Mouse (Mus musculus): ENCODE results near the gene Krt87. TPM values are rescaled to one million over a fixed set of nuclear protein-coding genes. Genes with fewer than 3 reads are reported as not detected.

Gene Krt87
- polyA plus RNA-seq, 1 experiment from 2014 or later: not detected

DNA sequence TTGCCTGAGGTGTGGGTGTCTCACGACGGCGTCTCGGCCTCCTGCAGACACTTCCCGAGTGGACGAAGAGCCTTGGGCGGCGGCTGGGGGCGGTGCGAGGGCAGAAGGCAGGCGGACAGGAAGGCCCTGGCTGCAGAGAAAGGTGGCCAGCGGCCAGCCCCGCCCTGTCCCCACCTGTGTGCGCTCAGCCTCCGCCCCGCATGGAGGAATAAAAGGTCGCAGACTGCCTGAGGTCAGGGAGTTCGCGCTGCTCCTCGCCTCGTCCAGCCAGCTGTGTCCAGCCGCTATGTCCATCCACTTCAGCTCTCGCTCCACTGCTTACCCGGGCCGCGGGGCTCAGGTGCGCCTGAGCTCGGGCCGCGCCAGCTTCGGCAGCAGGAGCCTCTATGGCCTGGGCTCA lies 26.4 kb downstream of the Krt87 start:
- H3K9ac ChIP-seq (ENCODE audit: low read length): peak overlapping the region; percentile 15
- peak overlapping the region; percentile 16 for H3K4me3 ChIP-seq (ENCODE audit: low read depth, low read length)
- H3K36me3 ChIP-seq (ENCODE audit: control insufficient read depth, insufficient read depth, low read length): no peaks in the 10 kb centered on the region
- H3K4me2 ChIP-seq (ENCODE audit: low read length): peak overlapping the region; percentile 44
- 15% methylated on average over 31 of the region's 31 CpGs for WGBS
- no peaks in the 10 kb centered on the region for H3K9me3 ChIP-seq (ENCODE audit: control insufficient read depth, low read length)
- DNase-seq (ENCODE audit: low spot score): peak; percentile 67
- H3K4me1 ChIP-seq (replicated peaks; ENCODE audit: control insufficient read depth, insufficient read depth, low read length): 0 out of 2 replicates have a peak, but pooled peaks cover 2% of the 10 kb centered on the region
- H3K27me3 ChIP-seq (replicated peaks; ENCODE audit: control insufficient read depth, insufficient read depth, low read length): peaks cover 8% of the 10 kb centered on the region; the same call in 1 of the 2 replicates
- peak overlapping the region; percentile 9 for H3K27ac ChIP-seq (ENCODE audit: low read depth)
- ATAC-seq (replicated peaks; ENCODE audit: low FRiP score, low TSS enrichment, low read depth): no peak; the same call in 1 of the 2 replicates

DNA sequence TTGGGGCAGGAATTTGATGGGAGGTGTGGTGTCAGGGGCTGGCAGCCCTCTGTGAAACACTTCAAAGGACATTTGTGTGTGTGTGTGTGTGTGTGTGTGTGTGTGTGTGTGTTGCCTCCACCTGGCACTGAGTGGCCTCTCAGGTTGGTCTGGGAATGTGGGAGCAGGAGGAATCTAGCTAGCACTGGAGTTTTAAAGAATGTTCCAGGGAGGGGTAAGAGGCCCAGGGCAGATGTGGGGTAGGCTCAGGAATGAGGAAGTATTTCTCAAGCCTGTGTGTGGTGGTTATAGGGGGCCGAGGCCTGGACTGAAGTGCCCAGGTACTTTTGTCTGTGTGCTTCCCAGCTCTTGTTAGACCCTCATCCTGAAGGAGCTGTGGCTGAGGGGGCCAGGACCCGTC lies 27.8 kb downstream of the Krt87 start, which contains the start of gene Krt7:
TSS of gene Krt7 (plus strand) at position 269 of the 400 bp plus-strand sequence.
- DNase-seq (ENCODE audit: low spot score) (no peak), ATAC-seq (replicated peaks; ENCODE audit: low FRiP score, low TSS enrichment, low read depth) (peak; percentile 37)
- H3K9me3 ChIP-seq (ENCODE audit: control insufficient read depth, low read length): no peaks in the 10 kb centered on the region
- peak within 1 kb of the TSS; percentile 44 for H3K4me2 ChIP-seq (ENCODE audit: low read length)
- H3K27ac ChIP-seq (ENCODE audit: low read depth): peak within 1 kb of the TSS; percentile 19
- H3K4me3 ChIP-seq (ENCODE audit: low read depth, low read length): peak within 1 kb of the TSS; percentile 16
- no peak within 1 kb of the TSS; the same call in 1 of the 2 replicates for H3K9ac ChIP-seq (ENCODE audit: low read length)
- 25% methylated on average over 2 of the region's 2 CpGs for whole genome bisulfite sequencing
- peaks cover 8% of the 10 kb centered on the region; the same call in 1 of the 2 replicates for H3K27me3 ChIP-seq (replicated peaks; ENCODE audit: control insufficient read depth, insufficient read depth, low read length)
- H3K4me1 ChIP-seq (replicated peaks; ENCODE audit: control insufficient read depth, insufficient read depth, low read length): 0 out of 2 replicates have a peak, but pooled peaks cover 2% of the 10 kb centered on the region
- no peaks in the 10 kb centered on the region for H3K36me3 ChIP-seq (ENCODE audit: control insufficient read depth, insufficient read depth, low read length)

DNA sequence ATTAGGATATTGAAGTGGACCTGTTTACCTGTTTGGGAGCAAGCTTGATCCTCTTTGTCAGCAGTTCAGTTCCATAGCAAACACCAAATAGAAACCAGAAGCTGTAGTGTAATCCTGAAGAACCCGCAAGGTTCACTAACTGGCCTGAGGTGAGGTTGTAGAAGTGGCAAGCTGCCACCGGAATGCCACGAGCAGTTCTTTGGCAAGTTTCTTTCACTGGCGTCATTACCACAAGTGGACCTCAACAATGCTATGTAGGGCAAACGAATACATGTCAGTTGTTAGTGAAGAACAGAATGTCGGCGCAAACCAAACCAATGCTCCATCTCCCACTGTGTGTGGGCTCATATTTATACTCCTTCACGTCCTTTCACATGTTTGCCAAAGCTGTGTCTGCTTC lies 40.3 kb downstream of the Krt87 start:
- Histone ChIP-seq H3K36me3 (ENCODE audit: control insufficient read depth, insufficient read depth, low read length) (no peaks in the 10 kb centered on the region), H3K27me3 (replicated peaks; ENCODE audit: control insufficient read depth, insufficient read depth, low read length) (no peaks in the 10 kb centered on the region), H3K27ac (ENCODE audit: low read depth) (no peak overlapping the region), H3K4me3 (ENCODE audit: low read depth, low read length) (no peak overlapping the region), H3K9me3 (ENCODE audit: control insufficient read depth, low read length) (no peaks in the 10 kb centered on the region), H3K9ac (ENCODE audit: low read length) (no peak overlapping the region), H3K4me1 (replicated peaks; ENCODE audit: control insufficient read depth, insufficient read depth, low read length) (no peaks in the 10 kb centered on the region), H3K4me2 (ENCODE audit: low read length) (no peak overlapping the region)
- no peak for DNase-seq (ENCODE audit: low spot score)
- 84% methylated on average over 8 of the region's 8 CpGs for WGBS
- ATAC-seq (replicated peaks; ENCODE audit: low FRiP score, low TSS enrichment, low read depth): no peak

DNA sequence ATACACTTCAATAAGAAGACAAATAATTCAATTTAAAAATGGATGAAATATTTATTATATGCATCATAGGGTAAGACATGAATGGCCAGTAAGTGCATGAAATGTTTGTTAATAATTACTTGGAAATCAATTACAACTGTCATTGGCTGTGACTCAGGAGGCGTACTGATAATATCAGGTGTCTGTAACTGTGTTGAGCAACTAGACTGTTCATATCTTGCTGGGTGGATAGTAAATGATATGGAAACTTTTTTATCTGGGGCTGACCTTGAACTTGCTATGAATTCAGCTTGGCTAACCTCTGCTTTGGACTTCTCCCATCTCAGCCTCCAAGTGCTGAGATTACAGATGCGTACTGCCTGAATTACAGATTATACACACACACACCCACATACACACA lies 40.9 kb downstream of the Krt87 start:
- DNase-seq (ENCODE audit: low spot score): no peak
- Histone ChIP-seq H3K9ac (ENCODE audit: low read length) (no peak overlapping the region), H3K27ac (ENCODE audit: low read depth) (no peak overlapping the region), H3K4me1 (replicated peaks; ENCODE audit: control insufficient read depth, insufficient read depth, low read length) (no peaks in the 10 kb centered on the region), H3K36me3 (ENCODE audit: control insufficient read depth, insufficient read depth, low read length) (no peaks in the 10 kb centered on the region), H3K4me3 (ENCODE audit: low read depth, low read length) (no peak overlapping the region), H3K9me3 (ENCODE audit: control insufficient read depth, low read length) (no peaks in the 10 kb centered on the region), H3K4me2 (ENCODE audit: low read length) (no peak overlapping the region), H3K27me3 (replicated peaks; ENCODE audit: control insufficient read depth, insufficient read depth, low read length) (no peaks in the 10 kb centered on the region)
- no peak for ATAC-seq (replicated peaks; ENCODE audit: low FRiP score, low TSS enrichment, low read depth)
- 76% methylated on average over 2 of the region's 2 CpGs for WGBS

DNA sequence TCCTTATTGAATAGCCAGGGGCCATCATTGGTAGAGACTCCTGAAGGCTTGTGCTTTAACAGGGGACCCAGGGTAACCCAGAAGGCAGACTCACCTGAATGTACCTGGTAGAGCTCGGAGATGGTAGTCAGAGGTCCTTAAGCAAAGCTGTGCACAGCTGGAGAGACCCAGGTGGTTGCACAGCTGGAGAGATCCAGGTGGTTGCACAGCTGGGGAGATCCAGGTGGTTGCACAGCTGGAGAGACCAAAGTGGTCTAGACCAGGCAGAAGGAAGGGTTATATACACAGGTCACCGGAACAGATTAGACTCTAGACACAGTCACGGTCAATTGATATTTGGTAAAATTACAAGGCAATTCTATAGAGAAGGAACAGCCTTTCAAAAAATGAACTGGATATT lies 41.7 kb downstream of the Krt87 start:
- H3K9me3 ChIP-seq (ENCODE audit: control insufficient read depth, low read length): no peaks in the 10 kb centered on the region
- H3K27me3 ChIP-seq (replicated peaks; ENCODE audit: control insufficient read depth, insufficient read depth, low read length): no peaks in the 10 kb centered on the region
- 70% methylated on average over 3 of the region's 3 CpGs for WGBS
- DNase-seq (ENCODE audit: low spot score): no peak
- no peak for ATAC-seq (replicated peaks; ENCODE audit: low FRiP score, low TSS enrichment, low read depth)
- no peaks in the 10 kb centered on the region for H3K4me1 ChIP-seq (replicated peaks; ENCODE audit: control insufficient read depth, insufficient read depth, low read length)
- H3K4me2 ChIP-seq (ENCODE audit: low read length): no peak overlapping the region
- H3K27ac ChIP-seq (ENCODE audit: low read depth): no peak overlapping the region
- H3K4me3 ChIP-seq (ENCODE audit: low read depth, low read length): no peak overlapping the region
- H3K9ac ChIP-seq (ENCODE audit: low read length): no peak overlapping the region
- H3K36me3 ChIP-seq (ENCODE audit: control insufficient read depth, insufficient read depth, low read length): no peaks in the 10 kb centered on the region

DNA sequence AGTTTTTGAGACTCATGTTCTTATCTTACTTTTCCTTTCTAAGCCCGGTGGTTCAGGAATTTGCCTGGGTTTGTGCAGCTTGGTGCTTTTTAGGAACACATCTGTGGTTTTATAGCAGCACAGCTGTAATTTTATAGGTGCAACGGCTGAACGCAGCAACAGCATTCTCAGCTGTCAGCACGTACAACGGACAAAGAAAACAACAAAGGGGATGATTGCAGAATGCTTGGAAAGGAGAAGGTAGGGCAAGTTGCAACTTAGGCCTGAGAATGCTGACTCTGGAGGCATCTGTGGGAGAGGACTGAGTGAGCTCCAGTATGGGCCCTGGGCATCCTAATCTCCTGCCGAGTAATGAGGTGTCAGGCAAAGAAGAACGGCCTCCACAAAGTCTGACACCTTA lies 42.1 kb downstream of the Krt87 start:
- ATAC-seq (replicated peaks; ENCODE audit: low FRiP score, low TSS enrichment, low read depth): no peak
- no peak overlapping the region for H3K4me2 ChIP-seq (ENCODE audit: low read length)
- H3K27ac ChIP-seq (ENCODE audit: low read depth): no peak overlapping the region
- no peaks in the 10 kb centered on the region for H3K4me1 ChIP-seq (replicated peaks; ENCODE audit: control insufficient read depth, insufficient read depth, low read length)
- H3K27me3 ChIP-seq (replicated peaks; ENCODE audit: control insufficient read depth, insufficient read depth, low read length): no peaks in the 10 kb centered on the region
- no peak overlapping the region for H3K4me3 ChIP-seq (ENCODE audit: low read depth, low read length)
- no peak overlapping the region for H3K9ac ChIP-seq (ENCODE audit: low read length)
- no peak for DNase-seq (ENCODE audit: low spot score)
- no peaks in the 10 kb centered on the region for H3K36me3 ChIP-seq (ENCODE audit: control insufficient read depth, insufficient read depth, low read length)
- H3K9me3 ChIP-seq (ENCODE audit: control insufficient read depth, low read length): no peaks in the 10 kb centered on the region
- WGBS: 53% methylated on average over 7 of the region's 7 CpGs

DNA sequence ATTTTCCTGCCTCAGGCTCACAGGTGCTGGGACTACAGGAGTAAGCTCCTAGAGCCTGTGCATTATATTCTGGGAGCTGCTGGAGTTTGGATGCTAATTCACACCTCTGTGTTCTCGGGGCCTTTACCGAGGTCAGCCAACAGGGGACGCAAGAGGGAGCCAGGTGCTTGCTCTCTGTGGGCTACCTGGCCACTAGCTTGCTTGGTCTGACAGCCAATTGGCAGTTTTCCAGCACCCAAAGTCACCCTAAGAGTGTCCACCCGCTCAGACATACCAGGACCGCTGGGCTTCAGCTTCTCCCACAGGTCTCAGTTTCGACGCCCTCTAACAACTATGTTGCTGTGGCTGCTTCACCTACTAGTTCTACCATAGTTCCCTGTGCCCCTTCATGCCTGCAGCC lies 43.7 kb downstream of the Krt87 start:
- ATAC-seq (replicated peaks; ENCODE audit: low FRiP score, low TSS enrichment, low read depth) (no peak), DNase-seq (ENCODE audit: low spot score) (no peak)
- WGBS: 61% methylated on average over 7 of the region's 7 CpGs

DNA sequence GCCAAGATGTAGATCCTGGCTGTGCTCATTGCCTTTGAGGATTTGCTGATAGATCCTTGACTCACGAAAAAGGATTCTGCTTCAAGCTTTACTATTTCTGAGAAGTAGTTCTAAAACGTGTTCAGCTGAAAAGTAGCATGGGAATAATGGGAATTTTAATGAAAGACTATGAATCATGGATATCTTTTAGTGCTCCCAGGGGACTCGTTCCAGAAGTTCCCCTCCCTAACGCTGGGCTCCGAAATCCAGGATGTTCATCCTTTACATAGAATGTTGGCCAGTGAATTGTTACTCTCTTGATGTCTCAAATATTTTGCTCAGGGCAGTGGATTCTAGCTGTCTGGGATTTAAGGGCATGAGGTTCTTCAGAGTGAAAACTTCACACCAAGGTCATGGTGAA lies 46.4 kb downstream of the Krt87 start:
- Histone ChIP-seq H3K27me3 (replicated peaks; ENCODE audit: control insufficient read depth, insufficient read depth, low read length) (no peaks in the 10 kb centered on the region), H3K27ac (ENCODE audit: low read depth) (no peak overlapping the region), H3K9ac (ENCODE audit: low read length) (no peak overlapping the region), H3K4me1 (replicated peaks; ENCODE audit: control insufficient read depth, insufficient read depth, low read length) (no peaks in the 10 kb centered on the region), H3K36me3 (ENCODE audit: control insufficient read depth, insufficient read depth, low read length) (no peaks in the 10 kb centered on the region), H3K4me3 (ENCODE audit: low read depth, low read length) (no peak overlapping the region), H3K9me3 (ENCODE audit: control insufficient read depth, low read length) (no peaks in the 10 kb centered on the region), H3K4me2 (ENCODE audit: low read length) (no peak overlapping the region)
- DNase-seq (ENCODE audit: low spot score) (no peak), ATAC-seq (replicated peaks; ENCODE audit: low FRiP score, low TSS enrichment, low read depth) (no peak)
- 75% methylated on average over 5 of the region's 5 CpGs for WGBS

More for the DNA sequence above, 43.7 kb downstream of the Krt87 start:
- Histone ChIP-seq H3K4me3 (ENCODE audit: low read depth, low read length) (no peak overlapping the region), H3K4me1 (replicated peaks; ENCODE audit: control insufficient read depth, insufficient read depth, low read length) (no peaks in the 10 kb centered on the region), H3K27ac (ENCODE audit: low read depth) (no peak overlapping the region), H3K27me3 (replicated peaks; ENCODE audit: control insufficient read depth, insufficient read depth, low read length) (no peaks in the 10 kb centered on the region), H3K36me3 (ENCODE audit: control insufficient read depth, insufficient read depth, low read length) (no peaks in the 10 kb centered on the region), H3K4me2 (ENCODE audit: low read length) (no peak overlapping the region), H3K9me3 (ENCODE audit: control insufficient read depth, low read length) (no peaks in the 10 kb centered on the region), H3K9ac (ENCODE audit: low read length) (no peak overlapping the region)

DNA sequence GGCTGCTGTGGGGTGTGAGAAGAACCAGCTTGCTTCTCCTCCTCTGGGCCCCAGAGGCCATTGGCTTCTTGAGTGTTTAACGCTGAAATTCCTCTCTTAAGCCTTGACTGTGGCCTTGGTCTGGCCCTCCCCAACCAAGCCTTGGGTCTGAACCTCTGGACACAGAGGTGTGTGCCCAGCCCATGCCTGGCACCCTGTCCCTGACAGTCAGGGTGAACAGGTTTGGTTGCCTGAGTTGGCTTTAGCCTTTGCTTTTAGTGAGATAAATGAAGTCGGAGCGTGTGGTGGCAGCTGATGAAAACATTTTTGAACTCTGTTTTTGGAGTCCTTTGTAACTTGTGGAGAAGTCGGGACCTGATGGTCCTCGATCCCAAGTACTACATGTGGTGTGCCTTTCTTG lies 48.4 kb downstream of the Krt87 start:
- no peak overlapping the region for H3K9ac ChIP-seq (ENCODE audit: low read length)
- no peaks in the 10 kb centered on the region for H3K27me3 ChIP-seq (replicated peaks; ENCODE audit: control insufficient read depth, insufficient read depth, low read length)
- H3K4me2 ChIP-seq (ENCODE audit: low read length): no peak overlapping the region
- H3K4me3 ChIP-seq (ENCODE audit: low read depth, low read length): no peak overlapping the region
- WGBS: 83% methylated on average over 5 of the region's 5 CpGs
- DNase-seq (ENCODE audit: low spot score) (no peak), ATAC-seq (replicated peaks; ENCODE audit: low FRiP score, low TSS enrichment, low read depth) (no peak)
- no peaks in the 10 kb centered on the region for H3K9me3 ChIP-seq (ENCODE audit: control insufficient read depth, low read length)
- H3K27ac ChIP-seq (ENCODE audit: low read depth): no peak overlapping the region
- H3K4me1 ChIP-seq (replicated peaks; ENCODE audit: control insufficient read depth, insufficient read depth, low read length): no peaks in the 10 kb centered on the region
- no peaks in the 10 kb centered on the region for H3K36me3 ChIP-seq (ENCODE audit: control insufficient read depth, insufficient read depth, low read length)
